Mouse (Mus musculus) liver, adult 2 months (tissue): ENCODE measurements at regions not wholly inside any gene's neighbourhood (a gene's known extent, or its start where the extent isn't known, plus 50 kb on each side); places are given as distances from the start of the nearest gene placed in this dataset.
A peak's percentile ranks its signal among the peaks of the same experiment; 100 is the strongest.

Source experiments
- DNase-seq: peaks from one replicate; pipeline ENCODE4 v3.0.0-alpha.2; 2011; ENCODE audit warnings: low read depth, low spot score; ENCODE audit errors: extremely low read depth
- H3K27ac ChIP-seq: fragments of 200-500 bp; replicated peaks from 2 replicates; pipeline ENCODE4 v1.5.1; 2012; ENCODE audit warnings: low read depth, mild to moderate bottlenecking, control low read depth, inconsistent platforms, low read length; ENCODE audit not compliant: insufficient read depth
- H3K27me3 ChIP-seq: fragments of 200-500 bp; 2 replicates; pipeline ENCODE4 v1.6.1; 2012; ENCODE audit warnings: mild to moderate bottlenecking, moderate library complexity, low read length, inconsistent platforms; ENCODE audit not compliant: control insufficient read depth, insufficient read depth
- H3K36me3 ChIP-seq: fragments of 200-500 bp; 2 replicates; pipeline ENCODE4 v1.6.1; 2012; ENCODE audit warnings: low read length, inconsistent platforms; ENCODE audit not compliant: control insufficient read depth, insufficient read depth
- H3K4me1 ChIP-seq: fragments of 200-500 bp; 2 replicates; pipeline ENCODE4 v1.6.1; 2011; ENCODE audit warnings: low read length; ENCODE audit not compliant: control insufficient read depth, insufficient read depth
- H3K4me3 ChIP-seq: fragments of 200-500 bp; 2 replicates; pipeline ENCODE4 v1.5.1; 2011; ENCODE audit warnings: low read depth, mild to moderate bottlenecking, control low read depth, low read length, moderate library complexity; ENCODE audit not compliant: insufficient read depth
- H3K79me2 ChIP-seq: fragments of 200-500 bp; 2 replicates; pipeline ENCODE4 v1.6.1; 2012; ENCODE audit warnings: inconsistent platforms, mild to moderate bottlenecking, low read length, moderate library complexity; ENCODE audit not compliant: control insufficient read depth, insufficient read depth
- H3K9ac ChIP-seq: fragments of 200-500 bp; 2 replicates; pipeline ENCODE4 v1.6.1; 2012; ENCODE audit warnings: low read depth, mild to moderate bottlenecking, control low read depth, inconsistent platforms, low read length
- CTCF ChIP-seq: fragments of 200-500 bp; IDR thresholded peaks from 2 replicates; pipeline ENCODE4 v1.5.1; 2011; ENCODE audit warnings: low read depth, low read length, control low read depth
- POLR2A ChIP-seq: fragments of 200-500 bp; IDR thresholded peaks from 2 replicates; pipeline ENCODE4 v1.6.1; 2011; ENCODE audit warnings: low read length, control low read depth; ENCODE audit not compliant: insufficient read depth; ENCODE audit errors: extremely low read depth
- WGBS: fragments of 180-500 bp; shearing (Covaris S2); methylation state at CpG from one replicate; pipeline ENCODE4 v1.1.7; 2018; 5-methylcytosine and 5-hydroxymethylcytosine counted together

GRCm38 (mm10) chr6:98104432-98104831, 238.1 kb downstream of the Gm765 start:
- H3K9ac ChIP-seq = no peak overlapping the region
- no peaks in the 10 kb centered on the region for H3K36me3 ChIP-seq
- TF ChIP-seq POLR2A (no peak), CTCF (no peak)
- peaks cover 4% of the 10 kb centered on the region for H3K4me1 ChIP-seq
- H3K27ac ChIP-seq = no peak overlapping the region
- 0 out of 2 replicates have a peak, but pooled peaks cover 2% of the 10 kb centered on the region for H3K27me3 ChIP-seq
- DNase-seq = no peak
- WGBS = 42% methylated on average over 3 of the region's 3 CpGs
- no peak overlapping the region for H3K4me3 ChIP-seq
- no peaks in the 10 kb centered on the region for H3K79me2 ChIP-seq

DNA sequence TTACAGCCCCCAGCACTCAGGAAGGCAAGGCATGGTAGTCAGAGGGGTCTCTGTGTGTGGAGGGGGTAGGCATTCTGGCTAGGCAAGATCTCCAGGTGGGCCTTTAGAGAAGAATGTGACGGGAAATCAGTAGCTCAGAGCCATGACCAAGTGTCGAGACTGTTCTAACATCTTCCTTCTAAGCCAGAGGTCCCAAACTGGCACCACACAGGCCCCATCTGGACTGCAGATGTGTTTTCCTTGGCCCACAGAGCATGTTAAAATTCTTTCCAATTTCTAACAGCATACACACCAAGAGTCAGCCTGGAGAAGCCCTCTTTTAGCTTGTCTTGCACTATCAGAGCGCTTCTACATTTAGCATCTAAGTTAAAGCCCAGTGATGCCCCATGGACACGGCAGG, 241.5 kb downstream of the Gm765 start:
- Histone ChIP-seq H3K27ac (no peak overlapping the region), H3K4me1 (peaks cover 4% of the 10 kb centered on the region), H3K79me2 (no peaks in the 10 kb centered on the region), H3K9ac (no peak overlapping the region), H3K36me3 (no peaks in the 10 kb centered on the region), H3K27me3 (no peaks in the 10 kb centered on the region), H3K4me3 (no peak overlapping the region)
- no peak for TF ChIP-seq POLR2A
- no peak for TF ChIP-seq CTCF
- DNase-seq = no peak
- 87% methylated on average over 4 of the region's 4 CpGs for WGBS

- Histone ChIP-seq H3K4me3 (no peak overlapping the region), H3K27ac (no peak overlapping the region), H3K9ac (no peak overlapping the region), H3K36me3 (no peaks in the 10 kb centered on the region), H3K79me2 (no peaks in the 10 kb centered on the region), H3K27me3 (no peaks in the 10 kb centered on the region), H3K4me1 (no peaks in the 10 kb centered on the region)
- WGBS = 87% methylated on average over 9 of the region's 9 CpGs
- no peak for DNase-seq
- TF ChIP-seq POLR2A (no peak), CTCF (no peak)
Measured at GRCm38 (mm10) chr6:98099126-98099525, 243.4 kb downstream of the Gm765 start.

- WGBS = 78% methylated on average over 4 of the region's 4 CpGs
- TF ChIP-seq CTCF = no peak
- no peak for TF ChIP-seq POLR2A
- DNase-seq = no peak
- Histone ChIP-seq H3K4me1 (no peaks in the 10 kb centered on the region), H3K79me2 (no peaks in the 10 kb centered on the region), H3K27me3 (no peaks in the 10 kb centered on the region), H3K36me3 (no peaks in the 10 kb centered on the region), H3K9ac (no peak overlapping the region), H3K4me3 (no peak overlapping the region), H3K27ac (no peak overlapping the region)
Measured at GRCm38 (mm10) chr6:98095243-98095642, 247.3 kb downstream of the Gm765 start.

DNA sequence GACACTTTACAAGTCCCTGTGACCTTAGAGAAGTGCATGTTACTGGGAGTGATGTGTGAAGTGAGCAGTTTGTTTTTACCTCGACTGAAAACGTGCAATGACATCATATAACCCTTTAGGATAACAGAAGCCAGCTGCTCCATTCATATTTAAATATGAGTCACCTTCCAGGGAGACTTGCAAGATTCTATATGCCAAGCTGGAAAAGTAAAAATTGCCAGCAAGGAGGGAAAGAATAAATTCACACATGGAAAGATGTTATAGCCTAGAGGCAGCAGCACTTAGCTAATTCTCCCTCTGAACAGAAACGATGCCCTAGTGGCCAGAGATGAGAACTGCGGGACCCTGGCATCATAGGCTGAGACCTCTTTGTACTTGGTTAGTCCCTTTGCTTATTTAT, 253.4 kb downstream of the Gm765 start:
- Histone ChIP-seq H3K27me3 (no peaks in the 10 kb centered on the region), H3K4me3 (no peak overlapping the region), H3K4me1 (no peaks in the 10 kb centered on the region), H3K27ac (no peak overlapping the region), H3K36me3 (no peaks in the 10 kb centered on the region), H3K79me2 (no peaks in the 10 kb centered on the region), H3K9ac (no peak overlapping the region)
- DNase-seq = no peak
- peak; percentile 49; the same call in 1 of the 2 replicates for TF ChIP-seq CTCF
- no peak for TF ChIP-seq POLR2A
- WGBS = 60% methylated on average over 4 of the region's 4 CpGs

DNA sequence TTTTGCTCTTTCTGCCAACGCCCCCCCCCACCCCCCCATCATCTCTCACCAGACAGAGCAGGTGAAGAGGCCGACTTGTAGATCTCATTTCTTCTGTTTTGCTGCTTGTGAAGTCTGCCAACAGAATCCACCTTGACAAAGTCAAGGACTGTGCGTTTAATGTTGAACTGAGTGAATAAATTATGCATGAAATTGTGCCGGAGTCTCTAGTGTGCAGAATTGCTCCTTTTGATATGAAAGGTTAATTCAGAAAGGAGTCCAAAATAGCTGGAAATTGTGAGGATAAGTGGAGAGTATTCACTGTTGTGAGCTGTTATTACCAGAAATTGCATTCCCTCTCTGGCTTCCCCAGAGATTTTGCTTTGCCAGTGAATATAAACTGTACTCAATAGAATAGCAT, 262.5 kb downstream of the Gm765 start:
- Histone ChIP-seq H3K79me2 (no peaks in the 10 kb centered on the region), H3K27me3 (no peaks in the 10 kb centered on the region), H3K27ac (no peak overlapping the region), H3K4me3 (no peak overlapping the region), H3K4me1 (no peaks in the 10 kb centered on the region), H3K9ac (no peak overlapping the region), H3K36me3 (no peaks in the 10 kb centered on the region)
- TF ChIP-seq CTCF = no peak
- TF ChIP-seq POLR2A = no peak
- no peak for DNase-seq
- WGBS = 77% methylated on average over 4 of the region's 4 CpGs
